Mouse (Mus musculus): ENCODE results near the gene Gdf9. TPM values are rescaled to one million over a fixed set of nuclear protein-coding genes. Genes with fewer than 3 reads are reported as not detected.

Gdf9 gene
- polyA plus RNA-seq (2015; fragmentation: Nextera tagmentation; extraction: Ambion mirVana): 1.9 and 2.4 TPM in 2 replicates

DNA sequence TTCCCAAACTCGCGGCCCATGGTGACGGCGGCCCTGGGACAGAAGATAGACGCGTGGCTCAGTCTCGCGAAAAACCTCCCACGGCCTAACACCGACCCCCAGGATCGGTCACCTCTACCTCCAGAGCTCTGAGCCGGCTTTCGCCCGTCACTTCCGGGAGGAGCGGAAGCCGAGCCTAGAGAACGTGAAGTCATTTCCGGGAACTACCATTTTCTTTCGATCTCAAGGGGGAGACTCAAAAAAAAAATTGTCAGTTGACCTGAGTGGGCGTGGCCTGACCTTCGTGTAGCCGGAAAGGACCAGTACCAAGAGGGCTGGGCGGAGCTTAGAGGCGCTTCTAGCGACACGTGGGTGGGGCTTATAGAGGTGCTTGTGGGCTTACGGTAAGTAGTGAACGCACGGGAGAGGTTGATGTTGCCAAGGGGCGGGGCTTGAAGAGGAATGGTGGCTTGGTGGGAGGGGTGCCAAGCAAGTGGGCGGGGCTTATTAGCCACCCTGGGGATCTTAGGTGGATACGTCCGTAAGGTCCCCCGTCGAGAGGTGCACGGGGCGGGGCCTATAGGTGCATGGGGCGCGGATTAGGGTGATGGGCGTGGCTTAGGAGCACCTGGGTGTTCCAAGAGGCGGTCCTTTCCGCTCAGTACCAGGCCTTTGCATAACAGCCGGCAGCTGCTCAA, at the start of gene Gdf9, which contains the start of gene Uqcrq:
Gene Gdf9, plus strand, starts transcription at position 354 of the 677 bp plus-strand sequence.
Gene Uqcrq, minus strand, starts transcription at position 162 of the 677 bp plus-strand sequence.

DNA sequence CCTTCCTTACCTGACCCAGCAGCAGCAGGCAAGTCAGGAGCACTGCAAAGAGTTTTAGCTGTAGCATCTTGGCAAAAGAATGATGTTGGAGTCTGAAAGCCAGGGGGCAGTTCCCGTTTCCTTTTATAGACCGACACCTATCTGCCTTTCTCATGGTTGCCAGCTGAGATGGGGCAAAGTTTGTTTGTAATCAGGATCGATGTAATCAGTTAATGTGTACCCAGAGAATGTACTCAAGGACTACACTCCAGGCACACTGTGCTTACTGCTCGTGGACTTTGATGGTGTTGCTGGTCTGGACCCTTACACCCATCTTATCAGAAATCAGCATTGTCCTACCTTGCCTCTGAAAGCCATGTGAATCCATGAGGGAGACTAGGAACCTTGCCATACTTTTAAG, 7.8 kb upstream of the Gdf9 start, which contains the start of gene Leap2:
Gene Leap2, minus strand, starts transcription at position 135 of the 400 bp plus-strand sequence.

DNA sequence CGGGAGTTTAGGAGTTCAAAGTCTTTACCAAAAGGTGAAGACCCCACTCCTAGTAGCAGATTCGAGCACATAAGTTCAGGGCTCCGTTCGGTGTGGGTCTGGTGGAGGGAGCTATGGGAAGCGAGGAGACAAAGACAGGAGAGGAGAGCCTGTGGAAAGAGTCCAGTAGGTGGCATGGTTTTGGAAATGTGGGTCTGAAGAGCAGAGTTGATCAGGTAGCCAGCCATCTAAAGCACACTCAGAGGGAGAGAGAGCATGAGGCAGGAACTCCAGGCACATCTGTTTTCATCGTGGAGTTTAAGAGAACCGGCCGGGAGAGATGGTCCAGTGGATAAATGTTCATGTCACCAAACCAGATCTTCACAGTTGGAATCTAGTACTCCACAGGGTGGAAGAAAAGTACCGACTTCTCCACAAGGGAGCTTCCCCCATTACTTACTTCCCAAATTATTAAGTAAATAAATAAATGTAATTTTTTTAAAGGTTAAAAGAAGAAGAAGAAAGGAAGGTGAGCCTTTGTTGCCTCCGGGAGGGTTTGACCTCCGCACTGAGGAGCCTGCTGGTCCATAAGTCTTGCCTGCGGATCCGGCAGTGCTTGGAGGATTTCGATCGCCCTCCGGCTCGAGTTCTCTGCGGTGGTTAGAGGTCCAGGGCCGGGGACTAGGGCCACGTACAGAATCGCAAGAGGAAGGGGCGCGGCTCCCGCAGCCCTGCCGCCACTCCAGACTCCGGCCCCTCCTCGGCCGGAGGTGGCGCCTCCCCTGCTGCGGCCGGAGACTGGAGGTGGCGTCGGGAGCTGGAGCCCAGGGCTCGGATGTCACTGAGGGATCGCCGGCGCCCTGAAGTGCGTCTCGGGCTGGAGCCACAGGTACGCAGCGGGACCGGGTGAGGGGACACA, 25.9 kb downstream of the Gdf9 start, which contains the start of the genes Gm10447 and Shroom1:
Gene Gm10447, minus strand, starts transcription at position 637 of the 898 bp plus-strand sequence.
Gene Shroom1, plus strand, starts transcription at position 732 of the 898 bp plus-strand sequence.

DNA sequence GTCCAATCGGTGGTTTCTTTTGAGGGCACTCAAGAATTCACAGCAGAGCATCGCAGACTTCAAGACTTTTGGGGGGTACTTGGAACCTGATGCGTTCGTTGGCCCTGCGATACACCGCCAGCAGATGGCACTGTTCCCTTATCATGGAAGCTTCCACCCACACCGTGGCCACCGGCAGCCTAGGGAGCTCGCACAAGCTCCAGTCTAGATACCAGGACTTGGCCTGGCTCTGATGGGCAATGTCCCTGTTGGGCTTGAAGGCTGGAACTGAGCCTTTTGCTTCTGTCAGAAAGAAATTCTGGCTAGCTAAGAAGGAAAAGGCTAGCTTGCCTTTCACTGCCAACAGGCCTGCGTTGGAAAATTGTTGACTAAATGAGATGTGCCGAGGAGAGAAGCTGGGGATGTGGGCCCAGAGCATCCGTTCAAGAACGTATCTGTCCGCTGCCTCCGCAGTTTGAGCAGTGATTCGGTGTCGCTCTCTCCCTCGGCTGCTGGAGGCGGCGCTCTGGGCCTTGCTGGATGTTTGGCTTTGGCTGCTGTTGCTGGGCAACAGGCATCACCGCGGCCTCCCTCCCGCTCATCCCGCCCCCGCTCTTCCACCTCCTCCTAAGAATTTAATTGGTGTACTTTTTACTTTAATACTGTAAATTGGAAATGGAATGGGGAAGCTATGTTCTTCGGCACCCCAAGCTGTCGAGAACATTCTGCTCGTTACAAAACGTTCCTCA, 39.3 kb downstream of the Gdf9 start, which contains the start of gene Gm9837:
Gene Gm9837, minus strand, starts transcription at position 512 of the 728 bp plus-strand sequence.

DNA sequence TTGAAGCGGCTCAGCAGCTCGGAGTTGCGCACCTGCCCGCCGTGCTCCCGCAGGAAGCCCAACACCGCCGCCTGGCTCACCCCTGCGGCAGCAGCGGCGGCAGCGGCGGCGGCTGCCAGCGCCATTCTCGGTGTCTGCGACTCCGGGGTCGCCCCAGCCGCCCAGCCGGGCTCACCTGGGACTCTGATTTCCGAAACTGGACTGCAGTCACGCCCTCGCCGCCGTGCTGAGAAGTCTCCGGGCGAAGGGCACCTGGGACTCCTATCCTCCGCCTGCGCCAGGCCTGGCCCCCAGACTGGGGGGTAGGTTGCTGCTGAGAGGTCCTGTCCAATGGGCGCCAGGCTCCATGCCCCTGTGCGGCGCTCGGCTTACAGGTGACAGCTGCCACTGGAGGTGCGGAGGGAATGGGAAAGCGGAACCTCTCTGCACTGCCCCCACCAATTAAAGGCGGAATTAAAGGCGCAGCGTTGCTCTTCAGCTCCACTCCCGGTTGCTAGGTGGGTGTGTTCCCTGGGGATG, 49.0 kb downstream of the Gdf9 start, which contains the start of the genes Gm9945 and Sowaha:
Gene Gm9945, plus strand, starts transcription at position 384 of the 519 bp plus-strand sequence.
Gene Sowaha, minus strand, starts transcription at position 492 of the 519 bp plus-strand sequence.

Small RNAs within 50 kb of the gene (microRNA-seq; reads per million reads assigned to microRNA genes)
- not detected for gene Mir6920

Other genes with a start within 250 kb of the Gdf9 start
- gene Hspa4, start 130.6 kb upstream of the Gdf9 start, polyA plus RNA-seq (2015; fragmentation: Nextera tagmentation; extraction: Ambion mirVana): 46.6 and 47.3 TPM in 2 replicates
- 15.9 and 16.5 TPM in 2 replicates for gene Zcchc10, start 106.3 kb upstream of the Gdf9 start, polyA plus RNA-seq (2015; fragmentation: Nextera tagmentation; extraction: Ambion mirVana)
- 101 and 120 TPM in 2 replicates for gene Aff4, start 80.2 kb upstream of the Gdf9 start, polyA plus RNA-seq (2015; fragmentation: Nextera tagmentation; extraction: Ambion mirVana)
- not detected in 2 replicates for gene Leap2, start 7.9 kb upstream of the Gdf9 start, polyA plus RNA-seq (2015; fragmentation: Nextera tagmentation; extraction: Ambion mirVana)
- gene Uqcrq, start 192 bp upstream of the Gdf9 start, polyA plus RNA-seq (2015; fragmentation: Nextera tagmentation; extraction: Ambion mirVana): 1,163 and 1,257 TPM in 2 replicates
- 0.06 TPM in 1 of 2 replicates, not detected in the other for gene Gm10447, start 26.1 kb downstream of the Gdf9 start, polyA plus RNA-seq (2015; fragmentation: Nextera tagmentation; extraction: Ambion mirVana)
- 3.6 and 3.7 TPM in 2 replicates for gene Shroom1, start 26.2 kb downstream of the Gdf9 start, polyA plus RNA-seq (2015; fragmentation: Nextera tagmentation; extraction: Ambion mirVana)
- gene Gm9837, start 39.5 kb downstream of the Gdf9 start, polyA plus RNA-seq (2015; fragmentation: Nextera tagmentation; extraction: Ambion mirVana): not detected in 2 replicates
- gene Gm9945, start 49.1 kb downstream of the Gdf9 start, polyA plus RNA-seq (2015; fragmentation: Nextera tagmentation; extraction: Ambion mirVana): 0.59 and 0.99 TPM in 2 replicates
- gene Sowaha, start 49.3 kb downstream of the Gdf9 start, polyA plus RNA-seq (2015; fragmentation: Nextera tagmentation; extraction: Ambion mirVana): 6.8 and 7.0 TPM in 2 replicates
- gene Sept8, start 88.2 kb downstream of the Gdf9 start, polyA plus RNA-seq (2015; fragmentation: Nextera tagmentation; extraction: Ambion mirVana): 25.2 and 25.5 TPM in 2 replicates
- gene Kif3a, start 136.4 kb downstream of the Gdf9 start, polyA plus RNA-seq (2015; fragmentation: Nextera tagmentation; extraction: Ambion mirVana): 307 and 308 TPM in 2 replicates
- gene Il4, start 187.6 kb downstream of the Gdf9 start, polyA plus RNA-seq (2015; fragmentation: Nextera tagmentation; extraction: Ambion mirVana): 3.0 and 3.7 TPM in 2 replicates
- not detected in 2 replicates for gene Il13, start 203.7 kb downstream of the Gdf9 start, polyA plus RNA-seq (2015; fragmentation: Nextera tagmentation; extraction: Ambion mirVana)